Mouse (Mus musculus) G1E (cell line): ENCODE measurements around the gene Mcm6.

Experiments
- CTCF ChIP-seq: IDR thresholded peaks from 2 replicates; pipeline ENCODE4 v1.5.1; 2012; ENCODE audit warnings: low read depth, low read length, inconsistent platforms, mixed read lengths
- TAL1 ChIP-seq: conservative IDR thresholded peaks from 2 replicates; pipeline ENCODE4 v1.6.1; 2012; ENCODE audit warnings: low read depth, low read length, inconsistent platforms, mixed read lengths

DNA sequence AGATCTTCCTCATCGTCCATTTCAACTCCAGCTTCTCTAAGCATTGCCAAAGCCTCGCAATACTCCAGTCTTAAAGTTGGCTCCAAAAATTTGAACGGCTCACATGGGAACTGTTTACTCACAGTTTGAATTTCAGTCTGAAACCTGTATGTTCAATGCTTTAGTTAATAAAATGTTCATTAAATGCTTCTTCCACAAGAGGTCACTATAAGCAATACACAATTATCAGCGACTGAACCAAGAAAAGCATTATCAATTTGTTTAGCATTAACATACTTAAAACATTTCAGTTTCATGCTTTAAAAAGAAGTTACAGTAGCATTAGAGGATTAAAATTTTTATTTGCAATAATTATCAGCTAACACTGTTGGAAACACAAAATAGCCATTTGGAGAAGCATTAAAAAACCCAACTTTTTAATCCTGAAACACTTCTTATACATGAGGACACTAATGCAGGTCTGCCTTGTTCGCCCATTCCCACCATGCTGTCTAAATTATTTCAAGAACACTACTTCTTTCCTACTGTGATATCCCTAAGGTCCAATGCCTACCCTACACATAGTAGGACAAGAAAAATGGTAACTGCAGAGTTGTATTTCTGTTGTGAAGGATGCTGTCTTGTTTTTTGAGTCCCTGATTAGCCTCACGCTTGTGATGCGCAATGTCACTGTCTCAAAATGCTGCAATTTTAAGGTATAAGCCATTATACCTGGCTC, 12.8 kb upstream of the Mcm6 start:
- TF ChIP-seq CTCF (no peak), TAL1 (no peak)
